Mouse (Mus musculus): ENCODE data around the gene Rangap1.
A peak's percentile ranks its signal among the peaks of the same experiment; 100 is the strongest.

The Rangap1 gene

DNA sequence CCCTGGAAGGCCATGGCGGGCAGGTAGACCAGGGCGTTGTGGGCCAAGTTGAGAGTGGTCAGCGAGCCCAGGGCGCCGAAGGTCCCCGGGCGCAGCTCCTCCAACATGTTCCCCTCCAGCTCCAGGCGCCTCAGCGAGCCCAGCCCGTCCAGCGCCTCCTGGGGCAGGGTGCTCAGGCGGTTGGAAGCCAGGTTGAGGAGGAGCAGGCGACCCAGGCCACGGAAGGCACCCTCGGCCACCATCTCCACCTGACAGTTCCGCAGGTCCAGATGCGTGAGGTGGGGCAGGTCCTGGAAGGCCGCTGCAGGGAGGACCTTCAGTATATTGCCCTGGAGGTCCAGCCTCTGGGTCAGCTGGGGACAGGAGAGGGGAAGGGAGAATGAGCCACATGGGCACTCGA, 50.4 kb downstream of the Rangap1 start:
- DNase-seq (ENCODE audit: low spot score): no peak

DNA sequence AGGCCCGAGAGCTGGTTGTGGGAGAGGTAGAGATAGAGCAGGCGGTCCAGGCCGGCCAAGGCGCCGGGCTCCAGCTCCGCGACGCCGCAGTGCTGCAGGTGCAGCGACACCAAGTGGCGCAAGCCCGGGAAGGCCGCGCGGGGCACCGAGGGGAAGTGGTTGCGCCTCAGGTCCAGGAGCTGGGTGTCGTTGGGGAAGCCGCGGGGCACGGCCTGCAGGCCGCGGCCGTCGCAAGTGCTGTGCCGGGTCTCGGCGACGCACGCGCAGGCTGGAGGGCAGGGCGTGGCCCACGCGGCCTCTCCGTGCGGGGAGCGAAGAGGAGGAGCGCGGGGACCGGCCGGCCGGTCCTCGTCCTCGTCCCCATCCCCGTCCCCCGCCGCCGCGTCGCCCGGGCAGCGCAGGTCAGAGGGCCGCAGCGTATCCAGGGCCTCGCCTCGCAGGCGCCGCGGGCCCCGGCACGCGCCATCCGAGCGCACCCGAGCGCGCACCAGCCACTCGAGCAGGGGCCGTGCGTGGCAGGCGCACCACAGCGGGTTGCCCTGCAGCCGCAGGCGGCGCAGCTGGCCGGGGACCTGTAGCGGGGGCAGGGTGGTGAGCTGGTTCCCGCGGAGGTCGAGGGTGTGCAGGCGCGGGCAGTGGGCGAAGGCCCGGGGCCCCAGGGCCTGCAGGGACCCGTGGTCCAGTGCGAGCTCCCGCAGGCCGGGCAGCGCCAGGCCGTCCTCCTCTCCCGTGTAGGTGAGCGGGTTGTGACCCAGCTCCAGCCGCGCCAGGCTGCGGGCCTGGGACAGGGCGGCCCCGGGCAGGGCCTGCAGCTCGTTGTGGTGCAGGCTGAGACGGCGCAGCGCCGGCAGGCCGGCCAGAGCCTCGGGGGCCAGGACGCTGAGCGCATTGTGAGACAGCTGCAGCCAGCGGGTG, 51.1 kb downstream of the Rangap1 start:
- peak; percentile 50 for DNase-seq (ENCODE audit: low spot score)

DNA sequence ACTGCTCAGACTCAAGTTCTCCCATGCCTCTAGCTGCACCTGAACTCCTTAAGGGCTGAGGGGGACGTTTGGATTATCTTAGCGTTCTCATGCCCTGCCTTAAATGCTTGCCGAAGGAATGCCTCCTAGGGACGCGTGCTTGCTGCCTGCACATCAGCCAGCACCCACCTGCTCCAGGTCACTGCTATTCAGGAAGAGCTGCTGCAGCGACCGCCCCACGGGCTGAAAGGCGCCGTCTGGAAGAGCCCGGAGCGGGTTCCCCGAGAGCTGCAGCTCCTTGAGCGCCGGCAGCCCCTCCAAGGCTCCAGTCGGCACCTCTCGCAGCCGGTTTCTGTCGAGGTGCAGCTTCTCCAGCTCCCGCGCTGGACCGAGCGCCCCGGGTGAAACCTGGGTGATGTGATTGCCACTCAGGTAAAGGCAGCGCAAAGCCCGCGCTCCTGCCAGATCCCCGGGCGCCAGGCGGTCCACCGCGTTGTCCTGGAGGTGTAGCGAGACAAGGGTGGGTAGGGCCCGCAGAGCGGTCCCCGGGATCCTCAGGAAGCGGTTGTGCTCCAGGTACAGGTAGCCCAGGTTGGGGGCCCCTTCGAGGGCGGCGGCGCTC, 51.9 kb downstream of the Rangap1 start:
- DNase-seq (ENCODE audit: low spot score): no peak

DNA sequence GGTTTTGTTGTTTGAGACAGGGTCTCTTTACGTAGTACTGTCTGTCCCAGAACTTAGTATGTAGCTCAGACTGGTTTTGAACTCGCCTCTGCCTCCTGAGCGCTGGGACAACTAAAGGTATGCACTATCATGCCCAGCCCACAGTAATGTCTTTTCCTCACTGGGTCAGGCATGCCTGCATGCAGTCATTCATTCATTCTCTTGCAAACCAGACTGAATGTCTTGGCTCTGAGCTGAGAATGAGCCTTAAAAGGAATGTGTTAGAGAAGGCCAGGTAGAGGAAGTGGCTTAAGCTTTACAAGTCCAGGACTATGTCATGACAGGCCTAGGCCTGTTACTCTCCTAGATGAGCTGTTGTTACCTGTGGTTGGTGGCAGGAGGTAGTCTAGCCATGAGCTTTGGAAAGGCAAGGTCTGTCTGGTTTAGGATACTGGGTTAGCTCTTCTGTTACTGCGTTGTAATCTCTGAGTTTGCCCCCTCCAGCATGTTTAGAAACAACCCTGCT, 65.0 kb downstream of the Rangap1 start:
- DNase-seq (ENCODE audit: low spot score): no peak

DNA sequence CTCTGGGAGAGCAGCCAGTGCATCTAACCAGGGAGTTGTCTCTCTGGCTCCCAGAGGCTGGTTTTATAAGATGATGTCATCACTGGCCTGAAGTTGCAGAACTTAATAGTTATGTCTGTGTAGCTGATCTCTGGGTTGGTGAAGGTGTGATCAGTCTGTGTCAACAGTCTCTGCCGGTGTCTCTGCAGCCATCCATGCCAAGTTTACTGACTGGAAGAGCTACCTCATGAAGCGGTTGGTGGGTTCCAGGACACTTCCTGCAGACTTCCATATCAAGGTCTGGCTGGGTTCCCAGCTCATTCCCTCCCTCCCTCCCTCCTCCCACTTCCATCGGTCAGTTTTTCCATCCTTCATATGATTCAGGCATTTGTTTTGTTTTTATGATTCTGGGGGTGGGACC, 68.7 kb downstream of the Rangap1 start:
- DNase-seq (ENCODE audit: low spot score): no peak

DNA sequence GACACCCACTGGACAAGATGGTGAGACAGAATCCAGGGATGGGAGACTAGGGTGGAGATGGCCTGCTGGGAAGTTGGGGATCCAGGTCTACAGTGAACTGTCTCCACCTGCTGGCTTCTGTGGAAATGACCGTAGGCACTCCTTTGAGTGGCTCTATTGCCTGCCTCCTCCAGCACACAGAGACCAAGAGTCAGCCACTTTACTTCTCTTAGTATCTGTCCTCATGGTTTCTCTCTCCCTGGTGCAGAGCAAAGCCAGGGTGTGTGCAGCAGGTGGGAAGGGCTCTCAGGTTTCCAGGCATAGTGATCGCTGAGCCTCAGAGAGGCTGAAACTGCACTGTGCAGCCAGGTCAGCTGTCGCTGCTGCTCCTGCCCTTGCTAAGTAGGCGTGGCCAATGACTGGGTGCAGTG, 75.1 kb downstream of the Rangap1 start:
- DNase-seq (ENCODE audit: low spot score): peak; percentile 16

DNA sequence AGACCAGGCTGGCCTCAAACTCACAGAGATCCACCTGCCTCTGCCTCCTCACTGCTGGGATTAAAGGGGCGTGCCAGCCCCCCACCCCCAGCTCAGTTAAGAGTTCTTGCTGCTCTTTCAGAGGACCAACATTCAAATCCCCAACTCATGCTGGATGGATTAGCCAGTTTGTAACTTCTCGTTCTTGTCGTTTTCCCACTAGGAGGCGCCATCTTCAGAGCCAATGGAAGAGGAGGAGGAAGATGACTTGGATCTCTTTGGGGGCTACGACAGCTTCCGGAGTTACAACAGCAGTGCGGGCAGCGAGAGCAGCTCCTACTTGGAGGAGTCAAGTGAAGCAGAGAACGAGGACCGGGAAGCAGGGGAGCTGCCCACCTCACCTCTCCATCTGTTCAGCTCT, 78.4 kb downstream of the Rangap1 start:
- DNase-seq (ENCODE audit: low spot score): peak; percentile 22

DNA sequence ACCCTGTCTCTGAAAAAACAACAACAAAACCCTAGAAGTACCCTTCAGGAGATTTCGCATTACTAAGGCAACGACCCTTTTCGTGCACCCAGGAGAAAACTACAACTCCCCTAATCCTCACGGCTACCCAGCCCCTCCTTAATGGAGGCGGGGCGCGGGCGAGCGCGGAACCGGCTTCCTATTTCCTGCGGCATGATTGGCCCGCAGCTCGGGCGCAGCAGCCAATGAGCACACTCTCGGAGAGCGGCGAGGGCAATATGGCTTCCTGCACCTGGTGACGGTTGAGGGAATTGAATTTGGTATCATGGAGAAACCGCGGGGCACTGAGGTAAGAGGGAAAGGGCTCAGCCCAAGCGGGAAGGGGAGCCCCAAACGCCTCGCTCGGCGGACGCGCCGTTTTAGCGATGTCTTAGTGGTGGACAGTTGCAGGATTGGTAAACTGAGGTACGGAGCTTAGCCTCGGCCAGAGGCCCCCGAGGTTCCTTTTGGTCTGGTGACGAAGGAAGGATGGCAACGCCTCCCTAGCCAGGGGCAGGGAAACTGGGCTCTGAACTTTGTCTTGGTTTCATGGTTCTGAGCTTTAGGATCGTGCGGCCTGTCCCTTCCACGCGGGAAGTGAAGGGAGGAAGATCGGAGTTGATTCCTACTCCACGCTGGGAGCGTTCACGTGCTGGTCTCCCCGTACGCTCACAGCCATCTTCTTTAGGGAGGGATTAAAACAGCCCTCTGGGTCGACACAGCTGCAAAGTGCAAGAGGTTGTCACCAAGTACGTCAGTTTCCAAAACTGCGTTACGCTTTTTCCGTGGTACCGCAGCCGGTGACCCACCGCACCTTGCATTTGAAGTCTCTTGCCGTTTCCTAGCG, 81.4 kb downstream of the Rangap1 start, which contains the start of gene L3mbtl2:
L3mbtl2 (plus strand) TSS at position 193 of the 865 bp plus-strand sequence.
- peak; percentile 90 for DNase-seq (ENCODE audit: low spot score)

DNA sequence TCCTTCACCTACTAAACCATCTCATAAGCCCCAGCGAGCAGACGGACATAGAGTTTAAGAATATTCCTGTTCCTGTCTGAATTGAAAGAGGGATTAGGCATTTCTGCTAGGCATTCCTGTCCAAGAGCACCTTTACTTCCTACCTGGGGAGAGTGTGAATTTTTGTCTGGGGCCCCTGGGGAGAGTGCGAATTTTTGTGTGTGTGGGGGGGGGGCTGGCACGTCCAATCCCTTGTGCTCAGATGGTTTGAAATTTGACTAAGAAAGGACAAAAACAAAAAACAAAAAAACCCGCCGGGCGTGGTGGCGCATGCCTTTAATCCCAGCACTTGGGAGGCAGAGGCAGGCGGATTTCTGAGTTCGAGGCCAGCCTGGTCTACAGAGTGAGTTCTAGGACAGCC, 82.0 kb downstream of the Rangap1 start:
- no peak for DNase-seq (ENCODE audit: low spot score)

DNA sequence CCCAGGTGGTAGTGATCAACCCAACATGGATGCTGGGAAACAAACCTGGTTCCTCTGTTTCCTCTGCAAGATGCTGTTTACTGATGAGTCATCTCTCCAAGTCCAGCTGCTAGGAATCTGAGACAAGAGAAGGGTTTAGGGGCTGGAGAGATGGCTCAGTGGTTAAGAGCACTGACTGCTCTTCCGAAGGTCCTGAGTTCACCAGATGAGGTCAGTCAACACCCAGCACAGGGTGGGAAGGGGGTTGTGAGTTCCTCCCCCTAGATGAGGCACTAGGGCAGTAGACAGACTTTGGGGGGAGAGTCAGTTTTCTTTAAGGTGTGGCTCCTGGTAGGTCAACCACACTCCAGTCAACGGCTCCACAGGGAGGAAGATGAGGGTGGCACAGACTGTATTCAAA, 83.6 kb downstream of the Rangap1 start:
- no peak for DNase-seq (ENCODE audit: low spot score)

Data from c-Kit-positive CD71-positive TER-119-positive erythroid progenitor cells, embryonic 14.5 days (primary cell).